Mouse (Mus musculus): ENCODE measurements around the gene Nptx1.

DNA sequence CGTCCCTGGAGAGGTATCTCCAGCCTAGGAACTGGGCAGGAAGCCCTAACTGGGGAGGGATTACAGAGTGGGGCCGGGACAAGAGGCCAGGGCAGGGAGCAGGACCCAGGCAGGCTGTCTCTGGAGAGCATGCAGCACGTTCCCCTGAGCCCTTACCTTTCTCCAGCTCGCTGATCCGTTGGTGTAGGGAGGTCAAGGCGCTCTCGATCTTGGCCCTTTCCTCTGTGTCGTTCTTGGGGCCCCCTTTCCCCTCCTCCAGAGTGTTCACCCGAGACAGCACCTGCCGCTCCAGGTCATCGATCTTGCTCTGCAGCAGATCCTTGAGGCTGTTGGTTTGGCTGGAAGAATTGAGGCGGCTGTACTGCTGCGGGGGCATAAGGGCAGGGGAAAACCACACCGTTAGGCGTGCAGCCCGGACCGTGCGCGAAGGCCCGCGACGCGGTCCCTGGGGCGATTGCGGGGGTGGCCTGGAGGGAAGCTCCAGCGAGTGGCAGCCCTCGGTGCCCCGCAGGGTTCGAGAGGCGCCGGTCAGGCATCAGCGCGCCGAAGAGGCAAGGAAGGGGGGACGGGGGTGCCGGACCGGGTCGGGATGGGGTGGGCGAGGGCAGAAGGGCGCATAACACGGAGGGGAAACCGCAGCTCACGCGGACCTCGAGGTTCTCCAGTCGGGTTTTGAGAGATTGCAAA lies 914 bp downstream of the Nptx1 start:
- TF ChIP-seq POLR2A (IDR thresholded peaks at IDR 0.05; ENCODE audit: control insufficient read depth, extremely low read depth, insufficient read depth, low read length, poor library complexity): no peak
- TF ChIP-seq CTCF (IDR thresholded peaks at IDR 0.05; ENCODE audit: borderline replicate concordance, control insufficient read depth, extremely low read depth, insufficient read depth, low read length, poor library complexity): no peak
